Mouse (Mus musculus): ENCODE results near the gene Zfp689. TPM values are rescaled to one million over a fixed set of nuclear protein-coding genes. Genes with fewer than 3 reads are reported as not detected.

Gene Zfp689
- polyA plus RNA-seq, 1 experiment from 2014 or later, result 9.6 TPM

DNA sequence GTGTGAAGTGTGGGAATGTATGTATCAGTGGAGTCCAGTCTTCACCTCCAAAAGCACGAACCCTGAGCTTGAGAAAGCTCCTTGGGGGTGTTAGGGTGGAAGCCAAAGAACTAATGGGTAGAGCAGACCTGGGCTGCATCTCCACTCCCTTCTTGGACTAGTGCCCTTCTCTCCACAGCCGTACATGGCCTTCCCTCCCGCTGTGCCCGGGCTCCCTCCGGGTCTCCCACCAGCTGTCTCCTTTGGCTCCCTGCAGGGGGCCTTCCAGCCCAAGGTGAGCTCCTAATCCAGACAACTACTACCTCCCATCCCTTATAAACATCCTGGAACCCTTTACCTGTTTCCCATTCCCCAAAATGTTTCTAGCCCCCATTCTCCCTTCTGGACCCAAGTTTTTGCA, 36.5 kb upstream of the Zfp689 start:
- ATAC-seq (ENCODE audit: insufficient read depth) (no peak), DNase-seq (no peak)
- no peaks in the 10 kb centered on the region for H3K27me3 ChIP-seq (ENCODE audit: insufficient read depth, low read length)
- H3K9me3 ChIP-seq (ENCODE audit: low read depth, low read length), result no peaks in the 10 kb centered on the region
- no peak overlapping the region for H3K4me3 ChIP-seq (ENCODE audit: low read depth, low read length)
- no peak overlapping the region for H3K9ac ChIP-seq
- H3K4me2 ChIP-seq, result no peak overlapping the region
- peaks cover 98% of the 10 kb centered on the region for H3K36me3 ChIP-seq (ENCODE audit: insufficient read depth)
- TF ChIP-seq CTCF (IDR thresholded peaks at IDR 0.05; ENCODE audit: low read depth), result no peak
- WGBS, result 84% methylated on average over 5 of the region's 5 CpGs
- H3K4me1 ChIP-seq (ENCODE audit: insufficient read depth), result peaks cover 6% of the 10 kb centered on the region
- no peak overlapping the region for H3K27ac ChIP-seq (ENCODE audit: low read depth)

DNA sequence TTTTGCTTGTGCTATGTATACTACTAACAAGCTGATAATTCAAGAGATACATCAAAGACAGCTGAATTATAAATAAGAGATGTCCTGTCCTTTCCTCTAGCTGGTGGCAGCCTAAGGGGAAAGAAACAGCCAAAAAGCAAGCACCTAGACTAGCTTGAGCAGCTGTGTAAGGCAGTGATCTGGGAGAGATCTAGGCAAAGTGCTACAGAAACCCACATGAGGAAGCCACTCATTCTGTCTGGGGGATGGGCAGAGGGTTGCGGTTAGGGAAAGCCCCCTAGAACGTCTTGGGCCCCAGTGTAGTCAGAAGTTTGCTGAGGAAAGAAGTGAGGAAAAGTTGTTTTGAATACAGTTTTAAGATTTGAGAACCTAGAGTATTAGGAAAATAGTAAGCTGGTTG, 31.4 kb upstream of the Zfp689 start:
- 59% methylated on average over 2 of the region's 2 CpGs for WGBS
- H3K4me2 ChIP-seq, result peak overlapping the region; percentile 72
- TF ChIP-seq CTCF (IDR thresholded peaks at IDR 0.05; ENCODE audit: low read depth), result no peak
- DNase-seq (no peak), ATAC-seq (ENCODE audit: insufficient read depth) (no peak)
- peaks cover 15% of the 10 kb centered on the region for H3K4me1 ChIP-seq (ENCODE audit: insufficient read depth)
- no peaks in the 10 kb centered on the region for H3K27me3 ChIP-seq (ENCODE audit: insufficient read depth, low read length)
- H3K9ac ChIP-seq, result peak overlapping the region; percentile 94
- H3K9me3 ChIP-seq (ENCODE audit: low read depth, low read length), result no peaks in the 10 kb centered on the region
- H3K36me3 ChIP-seq (ENCODE audit: insufficient read depth), result peaks cover 70% of the 10 kb centered on the region
- H3K4me3 ChIP-seq (ENCODE audit: low read depth, low read length), result peak overlapping the region; percentile 99
- H3K27ac ChIP-seq (ENCODE audit: low read depth), result no peak overlapping the region; the same call in 1 of the 2 replicates

GRCm38 (mm10) chr7:127479318-127480225, 30.6 kb upstream of the Zfp689 start:
- WGBS, result 3% methylated on average over 48 of the region's 48 CpGs
- DNase-seq (peak; percentile 18), ATAC-seq (ENCODE audit: insufficient read depth) (no peak)
- peak overlapping the region; percentile 94 for H3K27ac ChIP-seq (ENCODE audit: low read depth)
- peak overlapping the region; percentile 72 for H3K4me2 ChIP-seq
- H3K9me3 ChIP-seq (ENCODE audit: low read depth, low read length), result no peaks in the 10 kb centered on the region
- peak overlapping the region; percentile 94 for H3K9ac ChIP-seq
- peak overlapping the region; percentile 99 for H3K4me3 ChIP-seq (ENCODE audit: low read depth, low read length)
- H3K27me3 ChIP-seq (ENCODE audit: insufficient read depth, low read length), result no peaks in the 10 kb centered on the region
- no peak for TF ChIP-seq CTCF (IDR thresholded peaks at IDR 0.05; ENCODE audit: low read depth)
- H3K36me3 ChIP-seq (ENCODE audit: insufficient read depth), result peaks cover 70% of the 10 kb centered on the region
- peaks cover 15% of the 10 kb centered on the region for H3K4me1 ChIP-seq (ENCODE audit: insufficient read depth)

GRCm38 (mm10) chr7:127478635-127479317, 29.8 kb upstream of the Zfp689 start, which contains the start of gene Fbrs:
Gene Fbrs (plus strand): TSS chr7:127479199.
- Histone ChIP-seq H3K36me3 (ENCODE audit: insufficient read depth) (peaks cover 70% of the 10 kb centered on the region), H3K27ac (ENCODE audit: low read depth) (peak within 1 kb of the TSS; percentile 94), H3K9ac (peak within 1 kb of the TSS; percentile 94), H3K27me3 (ENCODE audit: insufficient read depth, low read length) (no peaks in the 10 kb centered on the region), H3K9me3 (ENCODE audit: low read depth, low read length) (no peaks in the 10 kb centered on the region), H3K4me2 (peak within 1 kb of the TSS; percentile 72), H3K4me3 (ENCODE audit: low read depth, low read length) (peak within 1 kb of the TSS; percentile 99), H3K4me1 (ENCODE audit: insufficient read depth) (peaks cover 15% of the 10 kb centered on the region)
- ATAC-seq (ENCODE audit: insufficient read depth) (peak; percentile 84), DNase-seq (peak; percentile 98)
- WGBS, result under 1% methylated on average over 61 of the region's 62 CpGs
- TF ChIP-seq CTCF (IDR thresholded peaks at IDR 0.05; ENCODE audit: low read depth), result no peak

DNA sequence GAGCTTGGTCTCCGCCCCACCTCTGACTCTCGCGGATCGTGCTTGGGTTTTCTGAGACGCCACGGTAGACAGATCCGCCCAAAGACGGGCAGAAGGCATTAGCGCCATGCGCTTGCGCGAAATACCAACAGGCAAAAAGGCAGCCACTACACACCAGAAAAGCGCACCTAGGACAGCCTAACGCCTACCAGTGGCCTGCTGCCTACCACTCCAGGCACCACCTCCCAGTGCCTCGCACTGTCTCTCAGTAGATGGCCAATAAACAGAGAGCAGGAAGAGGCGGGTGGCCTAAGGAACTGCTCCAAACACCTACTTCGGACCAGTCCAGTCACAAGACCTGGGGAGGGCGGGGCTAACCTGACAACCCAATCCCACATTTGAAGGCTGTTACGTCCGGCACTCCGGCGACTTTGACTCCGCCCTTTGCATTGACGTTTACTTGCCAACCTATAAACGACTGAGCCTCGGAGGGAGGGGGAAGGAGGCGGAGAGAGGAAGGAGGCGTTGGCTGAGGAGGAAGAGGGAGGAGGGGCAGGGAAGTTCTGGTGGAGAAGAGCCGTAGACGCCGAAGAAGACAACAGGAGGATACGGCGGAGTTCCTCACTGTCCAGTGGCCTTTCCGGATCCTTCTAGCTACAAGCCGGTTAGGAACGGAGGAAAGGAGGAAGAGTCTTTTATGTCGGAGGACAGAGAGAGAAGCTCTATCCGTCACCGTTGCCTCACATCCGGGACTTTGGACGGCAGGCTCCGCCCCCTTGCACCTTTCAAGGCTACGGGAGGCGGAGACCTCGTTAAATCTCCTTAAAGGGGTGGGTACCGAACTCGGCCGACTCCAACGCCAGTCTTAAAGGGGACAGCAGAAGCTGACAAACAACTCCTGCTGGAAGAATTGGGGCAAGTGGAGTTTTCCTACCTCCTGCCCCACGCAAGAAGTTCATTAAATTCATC, 29.0 kb upstream of the Zfp689 start:
- H3K4me2 ChIP-seq, result peak overlapping the region; percentile 72
- H3K27me3 ChIP-seq (ENCODE audit: insufficient read depth, low read length), result no peaks in the 10 kb centered on the region
- H3K9me3 ChIP-seq (ENCODE audit: low read depth, low read length), result no peaks in the 10 kb centered on the region
- H3K4me3 ChIP-seq (ENCODE audit: low read depth, low read length), result peak overlapping the region; percentile 99
- H3K36me3 ChIP-seq (ENCODE audit: insufficient read depth), result peaks cover 68% of the 10 kb centered on the region
- peak overlapping the region; percentile 94 for H3K27ac ChIP-seq (ENCODE audit: low read depth)
- H3K4me1 ChIP-seq (ENCODE audit: insufficient read depth), result peaks cover 15% of the 10 kb centered on the region
- WGBS, result under 1% methylated on average over 50 of the region's 50 CpGs
- H3K9ac ChIP-seq, result peak overlapping the region; percentile 94
- ATAC-seq (ENCODE audit: insufficient read depth) (peak; percentile 93), DNase-seq (peak; percentile 100)
- TF ChIP-seq CTCF (IDR thresholded peaks at IDR 0.05; ENCODE audit: low read depth), result peak; percentile 18; the same call in 1 of the 2 replicates

DNA sequence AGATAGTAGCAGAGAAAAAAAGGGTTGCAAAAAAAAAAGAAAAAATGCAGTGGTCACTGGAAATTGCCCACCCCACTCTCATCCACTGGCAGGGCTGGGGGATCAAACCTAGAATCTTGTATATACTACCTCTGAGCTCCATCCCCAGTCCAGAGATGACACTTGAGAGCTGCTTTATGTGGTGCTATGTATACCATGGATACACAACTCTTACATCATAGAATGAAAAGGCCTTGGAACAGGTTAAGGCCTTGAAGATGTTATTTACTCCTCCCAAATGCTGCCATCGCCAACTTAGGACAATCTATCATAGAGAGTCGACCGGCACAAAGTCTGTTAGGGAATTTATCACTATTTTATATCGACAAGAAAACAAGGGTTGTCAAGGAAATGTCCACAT, 27.9 kb upstream of the Zfp689 start:
- peak overlapping the region; percentile 47 for H3K9ac ChIP-seq
- H3K4me3 ChIP-seq (ENCODE audit: low read depth, low read length), result peak overlapping the region; percentile 99
- WGBS, result 59% methylated on average over 4 of the region's 4 CpGs
- H3K27me3 ChIP-seq (ENCODE audit: insufficient read depth, low read length), result no peaks in the 10 kb centered on the region
- DNase-seq (no peak), ATAC-seq (ENCODE audit: insufficient read depth) (no peak)
- H3K27ac ChIP-seq (ENCODE audit: low read depth), result peak overlapping the region; percentile 94; the same call in 1 of the 2 replicates
- peaks cover 56% of the 10 kb centered on the region for H3K36me3 ChIP-seq (ENCODE audit: insufficient read depth)
- no peaks in the 10 kb centered on the region for H3K9me3 ChIP-seq (ENCODE audit: low read depth, low read length)
- no peak for TF ChIP-seq CTCF (IDR thresholded peaks at IDR 0.05; ENCODE audit: low read depth)
- H3K4me2 ChIP-seq, result peak overlapping the region; percentile 72
- peaks cover 21% of the 10 kb centered on the region for H3K4me1 ChIP-seq (ENCODE audit: insufficient read depth)

Measured in lung, embryonic 14.5 days (tissue).